Mouse (Mus musculus): Measurements from ENCODE around the gene Mmp23.
A peak's percentile ranks its signal among the peaks of the same experiment; 100 is the strongest.
"Not testable (repeated sequence)": the region's sequence is repeated elsewhere in the genome, so short reads cannot be mapped to it uniquely, and the experiment has no call there.

Gene Mmp23

DNA sequence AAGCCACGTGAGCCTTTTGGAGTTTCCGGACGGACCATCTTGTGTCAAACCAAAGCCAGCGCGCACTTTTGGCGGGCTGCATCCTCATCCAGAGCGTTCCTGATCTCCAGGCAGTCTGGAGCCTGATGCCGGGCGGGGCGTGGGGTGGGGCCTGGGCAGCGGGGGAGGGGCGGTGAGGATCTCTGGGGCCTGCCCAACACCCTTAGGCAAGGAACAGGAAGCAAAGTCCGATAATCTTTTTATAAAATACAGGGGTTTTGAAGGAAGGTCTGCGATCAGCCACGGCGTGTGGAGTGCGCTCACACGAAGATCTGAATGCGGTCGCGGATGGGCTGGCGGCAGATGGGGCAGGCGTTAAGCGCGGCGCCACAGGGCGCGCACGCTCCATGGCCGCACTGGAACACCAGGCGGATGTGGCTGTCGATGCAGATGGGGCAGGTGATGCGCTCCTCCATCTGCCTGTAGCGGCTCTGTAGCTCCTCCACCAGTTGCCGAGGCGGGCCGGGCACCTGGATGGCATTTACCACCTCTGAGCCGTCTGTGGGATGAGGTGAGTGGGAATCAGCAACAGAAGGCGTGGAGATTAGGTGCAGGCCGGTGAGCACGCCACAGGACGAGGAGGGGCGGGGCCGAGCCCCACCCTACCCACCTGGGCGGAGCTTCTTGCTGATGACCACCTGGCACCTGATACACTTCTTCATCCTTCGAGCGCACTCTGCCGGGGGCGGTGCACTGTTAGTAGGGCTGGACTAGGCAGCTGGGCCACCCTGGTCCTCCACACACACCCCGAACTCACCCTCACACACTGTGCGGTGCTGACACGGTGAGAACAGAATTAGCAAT, 1.5 kb upstream of the Mmp23 start:
- no peak for DNase-seq (ENCODE audit: low spot score)

DNA sequence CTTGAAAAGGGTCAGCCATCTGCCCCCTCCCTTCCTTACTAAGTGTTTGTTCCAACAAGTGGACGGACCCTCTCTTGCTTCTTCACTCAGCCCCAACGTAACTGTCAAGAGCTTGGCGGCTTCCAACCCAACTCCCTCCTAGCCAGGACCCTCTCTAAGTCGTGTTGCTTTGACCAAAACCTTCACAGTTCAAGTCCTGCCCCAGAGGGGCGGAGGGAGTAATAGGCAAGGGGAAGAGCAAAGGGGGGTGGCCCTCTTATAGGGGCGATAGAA, 935 bp upstream of the Mmp23 start:
- DNase-seq (ENCODE audit: low spot score), result no peak

DNA sequence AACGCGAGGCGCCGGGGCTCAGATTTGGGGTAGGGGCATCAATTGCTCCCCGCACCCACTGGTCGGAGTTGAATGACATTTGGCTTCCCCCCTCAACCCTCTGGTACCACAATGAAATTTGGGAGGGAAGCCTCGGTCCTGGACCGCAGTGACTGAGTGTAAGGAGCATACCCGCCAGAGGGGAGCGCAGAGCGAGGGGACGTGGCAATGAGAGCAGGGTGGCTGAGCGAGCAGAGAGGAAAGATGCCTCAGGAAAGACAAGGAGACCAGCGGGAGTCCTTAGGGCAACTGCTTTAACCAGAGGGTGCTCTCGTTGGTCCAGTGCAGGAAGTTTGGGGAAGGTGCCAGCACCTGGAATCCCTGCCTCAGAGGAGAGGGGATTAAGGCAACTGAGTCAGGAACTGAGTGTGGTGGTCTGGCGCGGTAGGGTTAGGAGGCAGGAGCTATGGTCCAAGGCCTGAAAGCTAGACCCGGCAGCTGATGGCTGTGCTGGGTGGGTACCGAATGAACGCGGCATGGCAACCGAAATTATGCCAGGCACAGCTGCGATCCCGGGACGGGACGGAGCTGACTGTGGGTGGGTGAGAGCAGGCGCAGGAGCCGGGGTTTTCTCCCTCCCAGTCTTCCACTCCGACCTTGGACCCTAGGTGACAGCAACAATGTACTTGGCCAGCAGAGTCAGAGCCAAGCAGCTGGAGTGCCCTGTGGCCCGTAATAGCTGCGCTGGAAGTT, 433 bp upstream of the Mmp23 start:
- no peak for DNase-seq (ENCODE audit: low spot score)

DNA sequence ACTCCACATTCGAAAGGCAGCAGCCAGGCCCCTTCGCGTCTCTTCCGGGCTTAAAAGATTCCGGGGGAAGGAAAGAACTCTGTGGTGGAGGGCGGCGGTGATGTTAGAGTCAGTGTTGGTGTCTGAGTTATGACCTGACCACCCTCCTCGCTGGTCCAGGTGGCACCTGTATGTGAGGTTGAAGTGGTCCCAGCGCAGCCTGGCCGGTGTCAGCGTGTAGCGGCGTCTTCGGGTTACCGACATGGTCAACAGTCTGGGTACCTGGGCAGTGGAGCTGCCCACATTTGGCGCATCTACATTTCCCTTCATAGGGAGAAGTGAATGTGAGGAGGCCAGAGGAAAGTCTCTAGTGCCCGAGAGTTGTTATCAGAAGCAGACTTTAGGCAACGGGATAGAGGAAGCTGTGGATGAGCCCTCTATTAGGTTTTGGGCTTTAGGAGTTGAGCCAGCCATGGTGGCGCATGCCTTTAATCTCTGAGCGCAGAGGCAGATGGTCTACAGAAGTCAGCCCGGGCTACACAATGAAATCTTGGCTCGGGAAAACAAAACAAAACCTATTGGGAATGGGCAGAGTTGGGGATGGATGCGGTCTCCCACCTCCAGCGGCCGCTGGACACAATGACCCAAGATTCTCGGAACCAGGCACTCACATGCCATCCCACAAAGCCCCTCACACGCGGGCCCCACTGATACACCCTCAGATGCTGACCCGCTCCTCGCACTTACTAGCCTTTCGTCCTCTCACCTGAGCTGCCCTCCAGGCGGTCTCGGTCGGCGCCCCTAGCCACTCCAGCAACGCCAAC, 700 bp downstream of the Mmp23 start:
- no peak for DNase-seq (ENCODE audit: low spot score)

DNA sequence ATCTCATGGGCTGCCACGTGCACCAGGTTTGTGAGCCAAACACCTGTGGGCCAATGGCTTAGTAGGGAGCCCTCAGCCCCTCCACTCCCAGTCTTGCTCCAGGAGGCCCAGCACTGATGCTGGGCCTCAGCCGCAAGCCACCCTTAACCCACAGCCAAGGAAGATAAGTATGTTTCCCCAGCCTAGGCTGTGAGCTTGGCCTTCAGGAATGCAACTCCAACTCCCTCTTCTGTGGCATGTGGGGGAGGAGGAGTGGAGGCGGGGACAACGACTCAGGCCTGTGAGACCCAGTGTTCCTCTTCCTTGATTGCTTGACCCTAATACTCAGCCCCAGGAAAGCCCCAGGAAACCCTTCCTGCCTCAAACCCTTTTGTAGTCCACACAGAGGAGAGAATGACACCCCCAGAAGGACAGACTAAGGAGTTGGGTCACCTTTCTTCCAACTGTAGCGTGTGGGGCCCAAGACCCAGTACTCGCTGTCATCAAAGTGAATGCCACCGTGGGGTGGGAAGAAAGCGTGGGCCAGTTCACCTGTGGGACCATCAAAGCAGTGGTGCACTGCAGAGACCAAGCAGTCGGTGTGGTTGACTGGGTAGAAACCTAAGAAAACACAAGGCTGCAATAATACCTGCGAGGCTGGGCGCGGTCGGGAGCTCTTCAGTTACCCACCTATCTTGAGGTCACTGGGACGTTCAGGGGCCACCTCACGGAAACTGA, 1.5 kb downstream of the Mmp23 start:
- no peak for DNase-seq (ENCODE audit: low spot score)

DNA sequence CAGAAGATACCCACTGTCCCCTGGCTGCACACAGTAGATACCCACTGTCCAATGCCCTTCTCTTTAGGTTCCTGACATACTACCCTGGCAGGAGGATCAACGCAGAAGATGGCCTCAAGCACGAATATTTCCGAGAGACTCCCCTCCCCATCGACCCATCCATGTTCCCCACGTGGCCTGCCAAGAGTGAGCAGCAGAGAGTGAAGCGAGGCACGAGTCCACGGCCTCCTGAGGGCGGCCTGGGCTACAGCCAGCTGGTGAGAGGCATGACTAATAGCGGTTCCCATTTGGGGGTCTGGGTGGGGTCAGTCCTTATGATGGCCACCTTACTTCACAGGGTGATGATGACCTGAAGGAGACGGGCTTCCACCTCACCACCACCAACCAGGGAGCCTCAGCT, 3.8 kb downstream of the Mmp23 start:
- no peak for DNase-seq (ENCODE audit: low spot score)

DNA sequence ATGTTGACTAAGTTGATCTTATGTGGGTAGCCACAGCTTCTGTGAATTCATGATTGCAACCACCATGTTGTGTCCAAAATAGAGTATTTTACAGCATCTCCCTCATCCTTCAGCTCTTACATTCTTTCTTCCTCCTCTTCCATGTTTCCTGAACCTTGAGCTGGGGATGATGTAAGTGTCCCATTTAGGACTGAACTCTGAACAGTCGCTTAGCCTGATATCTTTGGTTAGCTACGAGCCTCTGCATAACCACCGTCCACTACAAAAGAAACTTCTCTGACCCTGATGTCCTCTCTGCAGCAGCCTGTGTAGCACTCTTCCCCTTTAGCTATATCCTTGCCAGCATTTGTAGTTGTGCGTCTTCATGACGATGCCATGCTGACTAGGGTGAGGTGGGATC, 7.5 kb downstream of the Mmp23 start:
- DNase-seq (ENCODE audit: low spot score), result no peak

DNA sequence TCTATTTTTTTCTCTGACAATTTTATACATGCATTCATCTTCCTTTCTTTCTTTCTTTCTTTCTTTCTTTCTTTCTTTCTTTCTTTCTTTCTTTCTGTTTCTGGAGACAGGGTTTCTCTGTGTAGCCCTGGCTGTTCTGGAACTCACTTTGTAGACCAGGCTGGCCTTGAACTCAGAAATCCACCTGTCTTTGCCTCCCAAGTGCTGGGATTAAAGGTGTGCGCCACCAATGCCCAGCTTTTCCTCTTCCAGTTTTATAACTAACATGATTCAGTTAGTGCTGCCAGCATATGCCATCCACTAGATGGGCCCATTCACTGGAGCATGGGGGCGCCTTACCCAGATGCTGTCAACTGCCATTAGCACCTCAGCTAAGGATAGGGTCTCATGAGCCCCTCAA, 7.9 kb downstream of the Mmp23 start, which contains the start of gene Gm10563:
Gene Gm10563 (minus strand): TSS at position 101 of the 400 bp plus-strand sequence.
- DNase-seq (ENCODE audit: low spot score), result not testable (repeated sequence)

DNA sequence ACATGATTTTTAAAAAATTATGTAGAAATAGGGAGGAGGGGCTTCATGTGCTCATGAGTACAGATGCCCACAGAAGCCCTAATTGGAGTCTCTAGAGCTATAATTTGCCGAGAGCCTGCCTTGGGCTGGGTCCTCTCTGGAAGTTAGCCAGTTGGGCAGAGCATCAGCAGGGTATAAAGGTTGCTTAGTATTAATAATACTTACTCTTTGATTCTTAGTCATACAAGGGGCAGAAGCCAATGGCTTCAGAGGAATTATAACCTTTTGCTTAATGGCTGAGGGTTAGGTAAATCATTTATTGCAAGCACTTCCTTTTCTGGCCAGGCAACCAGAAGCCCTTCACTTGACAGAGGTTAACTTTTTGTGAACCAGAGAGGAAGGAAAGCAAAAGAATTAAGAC, 9.7 kb downstream of the Mmp23 start:
- DNase-seq (ENCODE audit: low spot score), result no peak

DNA sequence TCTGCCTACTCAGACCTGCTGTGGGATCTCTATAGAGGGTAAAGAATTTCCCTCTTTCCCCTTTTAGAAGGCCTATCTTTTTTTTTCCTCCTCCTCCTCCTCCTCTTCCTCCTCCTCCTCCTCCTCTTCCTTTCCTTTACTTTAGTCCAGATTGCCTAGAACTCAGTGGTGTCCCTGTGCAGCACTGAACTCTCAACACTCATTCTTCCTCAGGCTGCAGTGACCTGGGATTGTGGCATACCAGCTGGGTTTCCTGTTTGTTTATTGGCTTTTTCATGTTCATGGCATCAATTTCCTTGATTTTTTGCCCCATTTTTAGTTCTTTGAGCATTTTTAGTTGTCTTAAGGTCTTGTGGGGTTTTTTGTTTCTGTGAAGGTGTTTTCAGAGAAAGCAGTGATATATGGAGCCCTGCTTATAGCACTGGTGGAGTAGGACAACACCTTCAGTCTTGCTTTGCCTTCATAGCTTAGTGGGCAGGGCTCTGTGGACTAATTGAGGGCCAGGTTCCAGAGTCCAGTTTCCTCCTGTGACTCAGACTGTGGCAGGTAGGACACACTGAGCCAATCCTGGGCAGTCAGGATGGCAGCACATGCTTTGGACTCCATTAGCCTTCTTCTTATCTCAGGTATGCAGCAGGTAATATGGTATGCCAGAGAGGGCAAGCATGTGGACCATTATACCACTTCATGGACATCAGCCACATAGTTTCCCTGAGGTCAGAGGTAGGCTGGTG, 17.3 kb downstream of the Mmp23 start:
- DNase-seq (ENCODE audit: low spot score), result no peak

DNA sequence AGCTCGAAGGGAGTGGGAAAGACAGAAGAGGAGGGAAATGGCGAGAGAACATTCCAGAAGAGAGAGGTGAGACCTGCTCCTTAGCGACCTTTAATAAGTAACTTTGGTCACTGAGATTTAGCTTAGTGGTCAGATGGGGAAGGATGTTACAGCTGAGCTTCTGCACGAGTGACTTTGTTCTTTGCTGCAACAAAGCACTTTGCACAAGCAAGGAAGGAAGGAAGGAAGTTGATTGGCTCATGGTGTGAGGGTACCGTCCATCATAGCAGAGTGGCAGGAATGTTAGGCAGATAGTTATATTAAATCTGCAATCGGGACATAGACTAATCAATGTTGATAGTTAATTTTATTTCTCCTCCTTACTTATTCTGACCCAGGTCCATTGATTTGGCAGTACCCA, 22.9 kb downstream of the Mmp23 start:
- DNase-seq (ENCODE audit: low spot score), result no peak

DNA sequence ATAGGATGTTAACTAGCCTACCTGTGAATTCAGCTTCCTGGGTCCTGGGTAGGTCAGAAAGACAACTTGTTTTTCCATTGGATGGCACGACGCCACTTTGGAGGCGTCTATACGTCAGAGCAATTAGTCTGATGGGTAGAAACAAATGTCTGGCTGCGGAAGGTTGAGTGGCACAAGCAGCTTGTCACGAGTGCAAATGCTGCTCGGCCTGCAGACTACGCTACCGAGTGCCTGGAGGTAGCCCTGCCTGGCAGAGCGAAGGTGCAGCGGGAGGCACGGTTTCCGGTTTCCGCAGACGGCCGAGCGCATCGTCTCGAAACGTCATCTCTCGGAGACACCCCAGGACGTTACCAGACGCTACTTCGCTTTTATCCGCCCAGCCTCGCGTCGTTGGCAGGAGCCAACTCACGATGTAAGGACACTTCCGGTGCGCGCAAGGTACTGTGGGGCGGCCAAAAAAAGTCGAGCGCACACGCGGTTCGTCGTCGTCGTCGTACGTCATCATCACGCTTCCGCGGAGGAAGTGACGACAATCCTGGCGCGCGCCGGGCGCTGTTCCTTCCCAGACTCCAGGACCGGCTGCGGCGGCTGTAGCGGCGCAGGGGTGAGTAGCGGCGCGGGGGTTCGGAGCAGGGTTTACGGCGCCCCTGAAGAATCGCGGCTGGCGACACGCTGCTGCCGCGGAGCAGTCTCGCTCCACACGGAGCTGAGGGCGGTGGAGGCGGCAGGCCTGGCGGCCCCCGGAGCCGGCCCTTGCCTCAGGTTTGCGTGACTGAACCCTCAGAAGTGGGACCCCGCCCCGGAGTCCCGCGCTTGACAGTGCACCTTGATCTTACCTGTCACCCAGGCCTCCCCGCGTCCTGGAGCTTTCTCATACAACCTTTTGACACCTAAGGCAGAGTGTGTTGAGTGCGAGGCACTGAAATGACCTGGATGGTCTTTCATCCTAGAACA, 28.6 kb downstream of the Mmp23 start, which contains the start of gene Cdk11b:
Gene Cdk11b (plus strand): TSS at position 517 of the 954 bp plus-strand sequence.
- peak; percentile 94 for DNase-seq (ENCODE audit: low spot score)

DNA sequence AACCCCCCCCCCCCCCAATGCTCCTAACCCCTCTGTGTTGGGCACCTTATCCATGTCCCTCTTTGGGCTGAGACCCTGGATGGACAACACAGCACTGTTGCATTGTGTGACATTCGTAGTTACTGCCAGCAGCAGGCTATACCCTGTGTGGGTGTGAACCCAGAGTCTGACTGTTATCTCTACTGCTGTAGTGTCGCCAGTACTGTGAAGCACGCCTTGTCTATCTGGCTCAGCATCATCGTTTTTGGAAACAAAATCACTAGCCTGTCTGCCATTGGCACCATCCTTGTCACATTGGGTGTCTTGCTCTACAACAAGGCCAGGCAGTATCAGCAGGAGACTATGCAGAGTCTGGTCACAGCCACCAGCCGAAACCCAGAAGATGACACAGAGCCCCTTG, 34.9 kb downstream of the Mmp23 start:
- DNase-seq (ENCODE audit: low spot score), result no peak

DNA sequence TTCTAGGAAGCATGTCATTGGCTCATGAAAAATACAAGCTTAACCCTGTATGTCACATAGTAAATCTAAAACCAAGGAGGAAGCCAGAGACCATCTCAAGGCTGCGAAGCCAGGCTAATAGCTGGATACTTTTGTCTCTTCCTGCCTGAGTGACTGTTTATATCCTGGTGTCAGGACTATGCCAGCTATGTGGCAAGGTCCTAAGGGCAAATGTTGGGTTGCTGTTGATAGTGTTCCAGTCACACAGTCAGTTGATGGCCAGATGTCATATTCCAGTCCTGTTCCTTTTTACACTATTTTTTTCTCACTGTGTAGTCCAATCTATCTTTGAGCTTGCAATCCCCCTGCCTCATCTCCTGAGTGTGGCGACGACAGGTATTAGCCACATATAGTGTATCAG, 39.9 kb downstream of the Mmp23 start:
- DNase-seq (ENCODE audit: low spot score), result no peak

DNA sequence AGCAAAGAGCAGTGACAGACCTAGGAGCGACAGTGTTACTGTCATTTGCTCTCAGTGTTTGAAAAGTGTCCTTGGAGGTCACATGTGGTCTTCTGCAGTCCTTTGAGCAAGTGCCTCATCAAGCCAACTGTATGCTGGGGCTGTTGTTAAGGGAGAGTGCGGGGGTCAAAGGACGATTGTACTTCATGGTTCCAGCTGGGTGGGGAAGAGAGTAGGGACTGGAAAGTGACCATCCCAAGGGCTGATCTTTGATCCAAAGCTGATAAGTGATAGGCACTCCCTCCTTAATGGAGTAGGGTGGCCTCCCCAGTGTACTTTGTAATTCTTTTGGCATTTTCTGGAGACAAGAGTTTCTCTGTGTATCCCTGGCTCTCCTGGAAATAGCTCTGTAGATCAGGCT, 41.3 kb downstream of the Mmp23 start:
- no peak for DNase-seq (ENCODE audit: low spot score)

DNA sequence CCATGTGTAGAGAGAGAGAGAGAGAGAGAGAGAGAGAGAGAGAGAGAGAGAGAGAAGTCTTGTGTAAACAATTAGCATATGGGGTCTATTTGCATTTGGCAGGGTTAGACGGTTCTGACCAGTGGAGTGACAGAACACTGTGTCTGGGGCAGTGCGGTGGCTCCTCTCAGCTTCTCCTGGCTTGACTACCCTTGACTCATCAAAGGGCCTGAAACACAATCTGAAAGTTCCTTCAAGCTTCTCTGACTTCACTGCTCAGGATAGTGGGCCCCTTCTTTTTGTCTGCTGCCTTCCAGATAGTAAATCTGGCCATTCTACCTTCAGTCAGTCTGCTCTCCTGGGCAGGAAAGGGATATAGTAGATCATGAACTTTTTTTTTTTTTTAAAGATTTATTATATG, 46.4 kb downstream of the Mmp23 start:
- DNase-seq (ENCODE audit: low spot score), result no peak

DNA sequence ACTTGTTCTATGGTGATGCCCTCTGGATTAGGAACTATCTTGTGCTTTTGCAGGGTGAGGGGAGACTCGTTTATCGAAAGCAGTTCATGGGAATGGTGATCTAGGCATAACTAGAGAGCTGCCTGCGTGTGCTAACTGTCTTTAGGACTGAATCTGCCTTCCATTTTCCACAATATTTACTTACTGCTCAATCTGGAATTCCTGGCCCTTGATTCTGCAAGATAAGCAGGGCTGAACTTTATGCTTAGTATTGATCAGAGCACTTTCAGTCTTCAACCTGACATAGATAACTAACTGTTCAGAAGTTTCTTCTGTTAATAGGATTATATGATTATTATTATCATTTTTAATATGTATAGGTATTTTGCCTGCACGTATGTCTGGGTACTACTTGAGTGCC, 48.1 kb downstream of the Mmp23 start:
- DNase-seq (ENCODE audit: low spot score), result no peak

DNA sequence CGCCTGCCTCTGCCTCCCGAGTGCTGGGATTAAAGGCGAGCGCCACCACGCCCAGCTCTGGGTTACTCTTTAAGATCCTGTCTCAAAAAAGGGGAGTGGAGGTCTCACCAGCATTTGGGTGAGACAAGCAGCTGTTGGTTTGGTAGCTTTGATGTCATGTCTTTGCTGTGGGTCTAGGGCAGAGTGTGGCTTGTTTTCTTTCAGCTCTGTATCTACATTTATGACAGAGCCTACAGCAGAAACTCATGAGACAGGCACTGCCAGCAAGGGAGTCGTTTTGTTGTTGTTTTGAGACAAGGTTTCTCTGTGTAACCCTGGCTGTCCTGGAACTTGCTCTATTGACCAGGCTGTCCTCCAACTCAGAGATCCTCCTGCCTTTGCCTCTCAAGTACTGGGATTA, 49.4 kb downstream of the Mmp23 start:
- DNase-seq (ENCODE audit: low spot score), result no peak

DNA sequence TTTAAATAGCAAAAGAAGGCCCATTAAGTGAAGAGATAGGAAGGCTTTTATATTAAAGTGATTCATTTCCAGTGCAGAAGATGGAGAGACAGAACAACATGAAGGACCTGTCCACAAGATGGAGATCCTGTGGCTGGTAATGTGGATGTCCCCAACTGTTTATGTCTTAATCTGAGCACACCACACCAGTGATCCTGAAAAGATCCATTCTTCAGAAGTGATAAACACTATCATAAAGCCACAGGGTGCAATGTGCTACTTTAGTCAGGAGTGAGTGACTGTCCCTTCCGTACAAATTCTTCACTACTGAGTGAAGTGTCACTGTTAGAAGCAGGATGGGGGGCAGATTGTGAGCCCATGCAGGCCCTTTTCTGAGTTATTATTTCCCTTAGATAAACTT, 50.4 kb downstream of the Mmp23 start:
- DNase-seq (ENCODE audit: low spot score), result no peak

DNA sequence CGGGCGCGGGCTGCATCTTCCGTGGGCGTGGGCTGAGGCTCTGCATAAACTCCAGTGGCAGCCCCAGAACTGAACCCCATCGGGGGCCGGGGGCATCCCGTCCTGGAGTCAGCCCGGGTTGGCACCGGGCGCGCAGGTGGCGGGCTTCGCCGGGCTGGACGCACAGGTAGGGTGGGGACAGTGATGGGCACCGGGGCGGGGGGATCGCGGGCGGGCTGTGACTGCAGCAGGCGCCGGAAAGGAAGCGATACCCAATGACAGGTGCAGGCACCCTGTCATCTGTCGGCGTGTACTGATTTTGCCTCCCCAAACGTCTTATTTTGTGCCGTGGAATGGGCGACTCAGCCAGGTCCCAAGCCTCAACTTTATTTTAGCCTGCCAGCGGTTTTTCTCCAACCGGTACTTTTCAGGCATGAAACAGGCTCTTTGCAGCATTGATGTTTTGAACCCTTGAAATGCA, 51.2 kb downstream of the Mmp23 start:
- DNase-seq (ENCODE audit: low spot score), result no peak
